Mouse (Mus musculus) monocyte, adult 5-6 weeks (primary cell): ENCODE data around the gene Tmem129. TPM values are rescaled to one million over a fixed set of nuclear protein-coding genes. Genes with fewer than 3 reads are reported as not detected.

Source experiments
- ATAC-seq: fragments of 153-309, 156-312 bp; replicated peaks from 2 replicates; pipeline ENCODE4 v1.8.0; 2017; ENCODE audit warnings: mild to moderate bottlenecking; ENCODE audit not compliant: low TSS enrichment, insufficient number of reproducible peaks, severe bottlenecking, poor library complexity, low FRiP score
- total RNA-seq: library from RNA; stranded (forward); fragments of 200-1000, 200-491, 200-594 nt; gene quantifications from 3 replicates; pipeline ENCODE4 v1.2.3, GENCODE M21; 2017

Tmem129 gene
- total RNA-seq, 1 experiment from 2014 or later: 6.9 TPM

DNA sequence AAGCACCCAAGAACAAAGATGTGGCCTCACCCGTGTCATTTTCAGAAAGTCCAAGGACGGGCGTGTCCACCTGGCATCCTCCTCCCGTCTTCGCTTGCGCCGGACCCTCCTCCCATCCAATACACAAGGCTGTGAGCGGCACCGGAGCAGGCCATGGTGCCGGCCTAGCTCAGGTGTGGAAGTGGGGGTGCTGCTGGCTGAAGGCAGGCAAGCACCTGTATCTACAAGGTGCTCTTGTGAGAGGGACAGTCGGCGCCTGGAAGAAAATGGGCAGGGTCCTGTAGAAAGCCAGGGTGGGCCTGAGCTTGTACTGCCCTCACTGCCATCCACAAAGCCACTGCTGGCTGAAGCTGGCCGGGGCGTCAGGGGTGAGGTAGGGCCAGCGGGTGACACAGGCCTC is 50.8 kb downstream of the Tmem129 start:
- ATAC-seq: no peak

DNA sequence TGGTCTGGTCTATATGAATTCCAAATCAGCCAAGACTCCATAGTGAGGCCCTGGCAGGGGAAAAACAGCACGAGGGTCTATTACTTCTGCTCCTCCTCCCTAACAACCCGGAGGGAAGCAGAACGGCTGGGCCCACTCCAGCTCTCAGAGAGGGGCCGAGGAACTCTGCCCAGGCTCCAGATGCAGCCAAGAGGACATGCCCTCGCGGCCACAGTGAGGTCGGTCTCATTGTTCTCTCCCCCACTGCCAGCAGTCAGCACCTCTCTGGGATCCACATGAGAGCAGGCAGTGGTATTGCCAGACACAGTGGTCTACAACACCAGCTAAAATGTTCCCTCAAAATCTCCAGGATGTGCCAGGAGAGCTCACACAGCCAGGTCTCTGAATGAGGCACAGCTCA is 51.6 kb downstream of the Tmem129 start:
- no peak for ATAC-seq

DNA sequence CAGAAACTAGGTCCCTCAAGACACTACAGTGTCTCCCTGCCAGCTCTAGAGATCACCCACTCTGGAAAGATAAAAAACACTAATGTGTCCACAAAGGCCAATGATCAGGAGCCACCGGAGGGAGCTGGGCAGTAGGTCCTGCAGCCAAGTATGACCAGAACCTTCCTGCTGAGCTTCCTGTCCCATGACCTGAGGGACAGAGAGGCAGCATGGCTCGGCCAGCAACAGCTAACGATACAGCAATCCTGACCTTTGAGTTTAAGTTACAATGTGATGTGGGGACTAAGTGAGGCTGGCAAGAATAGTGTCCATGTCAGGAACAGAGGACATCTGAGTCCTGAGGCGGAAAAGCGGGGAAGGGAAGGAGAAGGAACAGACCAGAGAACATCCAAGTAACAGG is 52.9 kb downstream of the Tmem129 start:
- no peak for ATAC-seq

Other genes with a start within 250 kb of the Tmem129 start
- not detected in 3 replicates for gene Nkx1-1, start 224.4 kb downstream of the Tmem129 start, total RNA-seq
- gene Fam53a, start 28.8 kb downstream of the Tmem129 start, total RNA-seq: 12.5 to 25.0 TPM (median 16.3 TPM) in 3 replicates
- gene Gm9903, start 28.5 kb downstream of the Tmem129 start, total RNA-seq: 2.0 TPM in 1 of 3 replicates, not detected in the others
- gene Slbp, start 5.8 kb downstream of the Tmem129 start, total RNA-seq: 195 to 235 TPM (median 203 TPM) in 3 replicates
- 24.9 to 30.8 TPM (median 27.7 TPM) in 3 replicates for gene Tacc3, start 288 bp downstream of the Tmem129 start, total RNA-seq
- not detected in 3 replicates for gene Fgfr3, start 63.3 kb upstream of the Tmem129 start, total RNA-seq
- 15.7 to 27.1 TPM (median 21.0 TPM) in 3 replicates for gene Letm1, start 124.4 kb upstream of the Tmem129 start, total RNA-seq
- 28.8 to 58.1 TPM (median 35.7 TPM) in 3 replicates for gene Nsd2, start 162.3 kb upstream of the Tmem129 start, total RNA-seq